Mouse (Mus musculus): ENCODE data around the gene Bcl11b. TPM values are rescaled to one million over a fixed set of nuclear protein-coding genes. Genes with fewer than 3 reads are reported as not detected.
A peak's percentile ranks its signal among the peaks of the same experiment; 100 is the strongest.

Bcl11b gene
- polyA plus RNA-seq (2015; fragmentation: Nextera tagmentation; extraction: Ambion mirVana) = 33.7 and 37.6 TPM in 2 replicates

DNA sequence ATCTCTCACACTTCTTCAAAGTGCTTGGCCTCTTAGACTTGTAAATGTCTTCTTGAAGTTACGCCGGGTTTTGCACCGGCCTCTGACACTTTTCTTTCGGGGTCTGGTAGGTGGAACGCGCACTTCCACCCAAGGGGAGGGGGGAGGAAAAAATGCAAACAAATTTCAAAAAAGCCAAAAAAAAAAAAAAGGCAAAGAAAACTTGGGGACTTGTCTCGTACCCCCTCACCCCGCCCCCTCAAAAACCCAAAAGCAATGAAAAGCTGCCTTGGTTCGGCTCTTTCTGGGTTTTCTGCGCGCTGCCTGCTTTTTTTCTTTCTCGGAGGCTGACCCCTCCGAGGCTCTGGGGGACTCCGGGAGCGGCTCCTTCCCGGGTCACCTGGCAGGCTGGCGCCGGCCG is at the start of gene Bcl11b:
Gene Bcl11b (minus strand): TSS at position 120 of the 400 bp plus-strand sequence.
- Histone ChIP-seq H3K27me3 (replicated peaks) (peaks cover 6% of the 10 kb centered on the region; the same call in 1 of the 2 replicates), H3K27ac (peak within 1 kb of the TSS; percentile 91), H3K9ac (peak within 1 kb of the TSS; percentile 77), H3K9me3 (no peaks in the 10 kb centered on the region), H3K4me3 (peak within 1 kb of the TSS; percentile 86), H3K4me2 (peak within 1 kb of the TSS; percentile 83), H3K36me3 (replicated peaks) (no peaks in the 10 kb centered on the region), H3K4me1 (peaks cover 31% of the 10 kb centered on the region)
- no peak for ATAC-seq (replicated peaks)
- WGBS = under 1% methylated on average over 19 of the region's 19 CpGs

DNA sequence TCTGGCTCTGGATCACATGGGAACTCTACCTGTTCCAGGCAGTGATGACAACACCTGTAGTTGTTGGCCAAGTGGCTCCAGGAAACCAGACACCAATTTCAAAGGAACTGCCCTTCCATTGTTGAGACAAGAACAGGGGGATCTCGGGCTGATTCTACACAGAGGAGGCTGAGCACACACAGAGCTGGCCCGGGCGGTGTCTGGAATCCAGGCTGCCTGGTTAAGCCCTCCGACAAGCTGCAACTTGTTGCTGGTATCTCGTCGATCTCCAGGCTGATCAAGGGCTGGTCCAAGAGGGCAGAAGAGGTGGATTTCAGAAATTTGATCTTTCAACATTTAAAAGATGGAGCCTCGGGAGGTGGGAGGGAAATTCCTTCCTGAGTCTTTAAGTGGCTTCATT is 47.6 kb upstream of the Bcl11b start:
- no peak for ATAC-seq (replicated peaks)
- WGBS = 81% methylated on average over 7 of the region's 7 CpGs
- Histone ChIP-seq H3K27me3 (replicated peaks) (no peaks in the 10 kb centered on the region), H3K9me3 (no peaks in the 10 kb centered on the region), H3K4me3 (no peak overlapping the region), H3K27ac (no peak overlapping the region), H3K4me2 (no peak overlapping the region), H3K4me1 (no peaks in the 10 kb centered on the region), H3K9ac (no peak overlapping the region), H3K36me3 (replicated peaks) (no peaks in the 10 kb centered on the region)

DNA sequence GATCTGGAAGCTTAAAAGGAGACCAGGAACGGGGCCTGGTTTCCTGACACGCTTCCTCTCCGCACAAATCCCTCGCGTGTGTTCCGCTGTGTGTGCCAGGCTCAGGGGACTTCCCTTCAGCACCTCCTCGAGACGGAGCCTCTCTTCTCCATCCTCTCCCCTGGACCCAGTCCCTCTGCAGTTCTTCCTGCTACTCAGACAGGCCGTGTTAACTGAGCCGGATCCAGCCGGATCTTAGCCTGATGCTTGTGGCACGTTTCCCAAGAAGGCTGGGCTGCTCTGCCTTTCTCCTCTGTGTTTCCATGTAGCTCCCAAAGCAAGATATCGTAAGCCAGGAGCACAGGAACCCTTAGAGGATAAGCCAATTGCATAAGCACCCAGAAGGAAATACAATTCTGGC is 46.2 kb upstream of the Bcl11b start:
- WGBS = 81% methylated on average over 13 of the region's 13 CpGs
- no peak overlapping the region for H3K27ac ChIP-seq
- H3K4me1 ChIP-seq = no peaks in the 10 kb centered on the region
- no peak for ATAC-seq (replicated peaks)
- H3K27me3 ChIP-seq (replicated peaks) = no peaks in the 10 kb centered on the region
- H3K36me3 ChIP-seq (replicated peaks) = no peaks in the 10 kb centered on the region
- H3K9ac ChIP-seq = no peak overlapping the region
- no peaks in the 10 kb centered on the region for H3K9me3 ChIP-seq
- no peak overlapping the region for H3K4me3 ChIP-seq
- no peak overlapping the region for H3K4me2 ChIP-seq

DNA sequence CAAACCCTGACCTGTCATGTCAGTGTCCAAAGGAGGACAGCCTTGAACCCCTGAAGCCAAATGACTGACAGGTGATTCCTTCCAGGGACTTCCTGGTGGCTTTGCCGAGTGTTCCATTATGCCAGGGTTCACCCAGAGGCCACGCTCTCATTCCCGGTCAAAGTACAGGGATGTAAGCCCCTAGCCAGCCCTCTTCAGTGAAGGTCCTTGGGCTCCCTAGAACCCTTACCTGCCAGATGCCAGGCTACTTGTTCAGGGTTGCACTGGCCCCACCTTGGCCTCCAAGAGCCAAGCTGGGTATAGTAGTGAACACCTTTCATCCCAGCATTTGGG is 38.8 kb upstream of the Bcl11b start:
- no peaks in the 10 kb centered on the region for H3K9me3 ChIP-seq

DNA sequence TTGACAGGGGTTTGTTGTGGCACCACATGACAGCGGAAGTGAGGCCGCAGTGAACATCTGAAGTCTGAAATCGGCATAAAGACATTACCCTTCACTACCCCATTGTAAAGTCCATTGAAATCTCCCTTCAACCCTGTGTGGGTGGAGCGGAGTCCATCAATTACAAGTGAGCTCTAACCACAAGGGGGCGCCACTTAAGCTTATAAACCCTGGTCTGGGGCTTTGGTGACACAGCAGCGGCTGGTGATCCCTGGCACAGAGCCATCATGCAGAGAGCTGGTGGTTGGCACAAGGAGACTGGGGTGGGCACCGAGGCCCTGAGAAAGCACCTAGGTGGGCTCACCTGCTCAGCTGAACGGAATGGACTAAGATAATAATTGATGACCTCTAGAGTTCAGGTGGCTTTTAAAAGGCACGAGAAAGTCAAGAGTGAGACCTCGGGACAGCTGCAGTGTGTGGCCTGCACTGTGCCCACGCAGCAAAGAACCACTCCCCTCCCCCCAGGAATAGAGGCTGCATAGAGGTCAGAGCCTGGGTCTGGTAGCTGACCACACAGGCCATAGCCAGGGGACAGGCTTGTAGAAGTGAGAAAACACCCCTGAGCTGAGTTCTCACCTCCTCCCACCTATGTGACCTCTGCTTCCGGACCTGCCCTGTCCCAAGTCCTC is 38.3 kb upstream of the Bcl11b start:
- no peak overlapping the region for H3K4me2 ChIP-seq
- H3K27ac ChIP-seq = no peak overlapping the region
- ATAC-seq (replicated peaks) = no peak; the same call in 1 of the 2 replicates
- no peak overlapping the region for H3K4me3 ChIP-seq
- no peaks in the 10 kb centered on the region; the same call in 1 of the 2 replicates for H3K27me3 ChIP-seq (replicated peaks)
- WGBS = 38% methylated on average over 12 of the region's 12 CpGs
- H3K9me3 ChIP-seq = no peaks in the 10 kb centered on the region
- no peak overlapping the region for H3K9ac ChIP-seq
- H3K36me3 ChIP-seq (replicated peaks) = no peaks in the 10 kb centered on the region
- H3K4me1 ChIP-seq = no peaks in the 10 kb centered on the region

More for the DNA sequence above, 38.8 kb upstream of the Bcl11b start:
- Histone ChIP-seq H3K4me1 (no peaks in the 10 kb centered on the region), H3K36me3 (replicated peaks) (no peaks in the 10 kb centered on the region), H3K27me3 (replicated peaks) (no peaks in the 10 kb centered on the region; the same call in 1 of the 2 replicates), H3K4me3 (no peak overlapping the region), H3K9ac (no peak overlapping the region), H3K27ac (no peak overlapping the region), H3K4me2 (no peak overlapping the region)
- no peak for ATAC-seq (replicated peaks)
- WGBS = 83% methylated on average over 3 of the region's 3 CpGs

DNA sequence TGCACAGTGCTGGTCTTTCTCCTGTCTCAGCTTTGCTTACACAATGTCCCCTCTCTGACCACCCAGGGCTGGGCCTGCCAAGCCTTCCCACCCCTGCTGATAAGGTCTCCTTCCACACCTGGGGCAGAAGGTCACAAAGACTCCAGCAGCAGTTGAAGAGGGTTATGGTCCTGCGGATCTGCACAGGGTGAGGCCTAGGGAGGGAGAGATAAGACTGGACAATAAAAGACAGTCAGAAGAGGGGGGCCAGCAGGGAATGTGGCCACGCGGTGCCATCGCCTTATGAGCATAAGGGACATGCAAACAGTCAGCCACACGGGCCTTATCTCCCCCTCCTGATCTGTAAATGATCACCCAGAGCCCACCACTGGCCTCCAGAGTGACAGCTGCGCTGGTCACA is 34.0 kb upstream of the Bcl11b start:
- Histone ChIP-seq H3K27ac (no peak overlapping the region), H3K36me3 (replicated peaks) (no peaks in the 10 kb centered on the region), H3K4me2 (no peak overlapping the region), H3K9me3 (no peaks in the 10 kb centered on the region), H3K27me3 (replicated peaks) (no peaks in the 10 kb centered on the region; the same call in 1 of the 2 replicates), H3K4me3 (no peak overlapping the region), H3K9ac (no peak overlapping the region), H3K4me1 (no peaks in the 10 kb centered on the region)
- 70% methylated on average over 6 of the region's 6 CpGs for WGBS
- ATAC-seq (replicated peaks) = no peak

DNA sequence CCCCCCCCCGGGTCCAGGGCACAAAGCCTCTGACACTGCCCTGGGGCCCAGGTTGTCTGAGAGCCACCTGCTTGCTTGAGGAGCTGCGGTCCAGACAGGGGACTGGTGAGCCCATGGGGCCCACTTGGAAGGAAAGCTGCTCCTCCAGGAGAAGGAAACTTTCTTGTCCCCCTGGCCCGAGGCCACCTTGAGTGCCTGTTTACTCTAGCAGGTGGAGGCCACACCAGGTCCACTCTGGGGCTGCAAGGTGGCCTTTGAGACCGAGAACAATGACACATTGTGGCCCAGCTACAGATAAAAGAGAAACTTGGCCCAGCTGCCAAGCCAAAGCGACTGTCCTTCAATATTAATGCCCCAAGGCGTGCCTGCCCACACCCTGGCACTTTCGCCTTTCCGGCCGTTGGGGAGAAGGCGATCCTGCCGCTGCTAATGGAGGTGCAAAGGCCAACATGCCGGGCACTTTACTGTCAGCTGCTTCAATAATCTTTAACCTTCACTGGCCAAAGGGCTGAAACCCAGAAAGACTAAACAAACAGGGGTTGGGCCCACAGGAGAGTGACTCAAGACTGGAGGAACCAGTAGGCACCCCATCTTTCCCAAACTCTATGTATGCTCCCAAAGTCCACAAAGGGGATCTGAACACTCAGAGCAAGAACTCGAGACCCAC is 32.1 kb upstream of the Bcl11b start:
- H3K9ac ChIP-seq = no peak overlapping the region
- ATAC-seq (replicated peaks) = no peak
- H3K4me2 ChIP-seq = no peak overlapping the region
- no peaks in the 10 kb centered on the region for H3K36me3 ChIP-seq (replicated peaks)
- H3K27ac ChIP-seq = no peak overlapping the region
- no peaks in the 10 kb centered on the region for H3K4me1 ChIP-seq
- WGBS = 84% methylated on average over 13 of the region's 13 CpGs
- no peaks in the 10 kb centered on the region for H3K9me3 ChIP-seq
- no peaks in the 10 kb centered on the region for H3K27me3 ChIP-seq (replicated peaks)
- no peak overlapping the region for H3K4me3 ChIP-seq

DNA sequence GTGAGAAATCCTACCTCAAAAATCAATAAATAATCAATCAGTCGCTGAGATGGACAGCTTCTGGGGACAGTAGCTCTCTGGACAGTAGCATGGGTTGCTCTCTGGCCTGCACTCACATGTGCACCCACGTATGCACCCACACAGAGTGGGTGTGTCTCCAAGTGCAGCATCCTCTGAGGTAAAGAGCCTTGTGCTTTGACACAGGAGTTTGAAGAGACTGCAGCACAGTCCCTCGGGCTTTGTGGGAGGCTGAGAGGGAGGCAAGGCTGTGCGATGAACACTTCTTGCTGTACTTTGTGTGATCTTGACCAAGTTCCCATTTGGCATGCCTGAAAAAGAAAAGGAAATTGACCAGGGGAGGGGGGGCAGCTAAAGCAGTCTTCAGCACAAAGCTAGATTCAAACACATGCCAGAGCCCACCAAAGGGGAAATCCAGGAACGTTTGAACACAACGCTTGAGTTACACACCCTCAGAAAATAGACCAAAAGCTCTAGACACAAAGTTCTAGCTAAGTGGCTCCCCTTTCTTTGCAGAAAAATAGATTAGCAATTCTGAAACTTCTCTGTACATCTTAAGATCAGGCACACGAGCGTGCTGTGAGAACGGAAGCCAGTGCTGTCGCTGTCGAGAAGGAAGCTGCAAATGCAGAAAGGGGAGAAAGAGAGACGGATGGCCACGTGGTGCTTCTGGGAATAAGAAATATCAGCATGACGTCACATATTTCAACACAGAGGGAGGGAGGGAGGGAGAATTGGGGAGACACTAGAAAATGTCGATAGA is 19.6 kb upstream of the Bcl11b start:
- Histone ChIP-seq H3K9ac (no peak overlapping the region), H3K4me1 (no peaks in the 10 kb centered on the region), H3K36me3 (replicated peaks) (no peaks in the 10 kb centered on the region), H3K9me3 (no peaks in the 10 kb centered on the region), H3K4me2 (no peak overlapping the region), H3K4me3 (no peak overlapping the region), H3K27ac (no peak overlapping the region), H3K27me3 (replicated peaks) (no peaks in the 10 kb centered on the region)
- no peak for ATAC-seq (replicated peaks)
- WGBS = 78% methylated on average over 15 of the region's 15 CpGs

DNA sequence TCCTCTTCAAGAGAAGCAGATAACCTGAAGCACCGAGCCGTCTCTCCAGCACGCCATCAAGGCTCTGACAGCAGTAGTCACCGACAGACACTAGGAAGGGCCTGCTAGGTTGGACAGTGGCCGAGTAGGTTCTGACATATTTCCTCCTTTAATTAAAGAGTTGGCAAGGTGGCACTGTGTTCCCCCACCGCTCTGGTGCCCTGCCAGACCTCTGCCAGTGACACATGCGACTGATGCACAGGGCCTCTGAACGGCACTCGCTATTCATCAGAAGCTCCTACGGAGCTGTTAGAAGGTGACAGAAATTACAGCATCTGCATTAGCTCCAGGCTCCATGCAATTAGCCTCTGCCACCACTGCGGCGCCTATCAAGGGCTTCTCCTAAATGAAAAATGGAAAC is 8.6 kb upstream of the Bcl11b start:
- no peak for ATAC-seq (replicated peaks)
- Histone ChIP-seq H3K36me3 (replicated peaks) (no peaks in the 10 kb centered on the region), H3K4me2 (no peak overlapping the region), H3K9ac (no peak overlapping the region), H3K27ac (no peak overlapping the region), H3K4me1 (peaks cover 3% of the 10 kb centered on the region; the same call in 1 of the 2 replicates), H3K9me3 (no peaks in the 10 kb centered on the region), H3K27me3 (replicated peaks) (no peaks in the 10 kb centered on the region; the same call in 1 of the 2 replicates), H3K4me3 (no peak overlapping the region)
- WGBS = 78% methylated on average over 12 of the region's 12 CpGs

DNA sequence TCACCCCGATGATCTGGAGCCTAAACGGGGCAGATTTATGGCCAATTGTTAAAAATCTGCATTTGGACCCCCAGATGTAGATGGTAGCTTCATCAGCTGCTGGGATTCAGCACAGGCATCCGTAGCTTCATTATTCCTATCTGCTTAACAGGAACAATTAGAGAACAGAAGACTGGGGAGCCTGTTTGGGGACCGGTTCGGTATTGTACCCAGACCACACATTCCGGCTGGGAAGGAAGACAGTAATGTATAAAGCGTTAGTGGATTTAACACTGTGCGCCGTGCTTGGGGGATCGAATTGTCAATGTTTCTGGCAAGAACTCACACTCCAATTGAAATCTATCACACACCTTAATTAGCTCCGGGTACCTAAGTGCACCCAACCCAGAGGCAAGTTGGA is 6.9 kb upstream of the Bcl11b start:
- no peak overlapping the region for H3K4me2 ChIP-seq
- WGBS = 77% methylated on average over 11 of the region's 11 CpGs
- no peaks in the 10 kb centered on the region for H3K9me3 ChIP-seq
- no peak for ATAC-seq (replicated peaks)
- H3K4me1 ChIP-seq = peaks cover 17% of the 10 kb centered on the region
- no peak overlapping the region for H3K4me3 ChIP-seq
- no peak overlapping the region for H3K27ac ChIP-seq
- no peaks in the 10 kb centered on the region; the same call in 1 of the 2 replicates for H3K27me3 ChIP-seq (replicated peaks)
- no peak overlapping the region for H3K9ac ChIP-seq
- H3K36me3 ChIP-seq (replicated peaks) = no peaks in the 10 kb centered on the region

DNA sequence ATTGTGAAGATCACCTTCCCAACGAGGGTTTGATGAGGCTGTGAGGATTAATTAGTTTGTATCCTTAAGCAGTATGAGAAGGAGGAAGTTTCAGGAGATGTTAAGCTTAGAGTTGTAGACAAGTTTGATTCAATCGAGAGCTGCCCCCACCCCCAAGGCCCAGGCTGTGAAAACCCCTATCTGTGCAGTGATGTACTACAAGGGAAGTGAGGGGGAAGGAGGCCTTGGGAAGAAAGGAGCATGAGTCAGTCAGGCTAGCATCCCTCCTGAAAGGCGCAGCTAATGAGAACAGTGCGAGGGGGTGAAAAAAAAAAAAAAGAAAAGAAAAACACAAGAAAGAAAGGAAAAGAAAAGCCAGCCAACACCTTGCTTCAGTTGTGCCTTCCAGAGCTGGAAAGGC is 5.8 kb upstream of the Bcl11b start:
- H3K4me3 ChIP-seq = no peak overlapping the region
- H3K36me3 ChIP-seq (replicated peaks) = no peaks in the 10 kb centered on the region
- H3K4me1 ChIP-seq = peaks cover 29% of the 10 kb centered on the region
- no peak overlapping the region for H3K9ac ChIP-seq
- no peak overlapping the region for H3K27ac ChIP-seq
- no peak for ATAC-seq (replicated peaks)
- no peak overlapping the region for H3K4me2 ChIP-seq
- H3K27me3 ChIP-seq (replicated peaks) = peaks cover 6% of the 10 kb centered on the region; the same call in 1 of the 2 replicates
- H3K9me3 ChIP-seq = no peaks in the 10 kb centered on the region
- 24% methylated on average over 4 of the region's 4 CpGs for WGBS

DNA sequence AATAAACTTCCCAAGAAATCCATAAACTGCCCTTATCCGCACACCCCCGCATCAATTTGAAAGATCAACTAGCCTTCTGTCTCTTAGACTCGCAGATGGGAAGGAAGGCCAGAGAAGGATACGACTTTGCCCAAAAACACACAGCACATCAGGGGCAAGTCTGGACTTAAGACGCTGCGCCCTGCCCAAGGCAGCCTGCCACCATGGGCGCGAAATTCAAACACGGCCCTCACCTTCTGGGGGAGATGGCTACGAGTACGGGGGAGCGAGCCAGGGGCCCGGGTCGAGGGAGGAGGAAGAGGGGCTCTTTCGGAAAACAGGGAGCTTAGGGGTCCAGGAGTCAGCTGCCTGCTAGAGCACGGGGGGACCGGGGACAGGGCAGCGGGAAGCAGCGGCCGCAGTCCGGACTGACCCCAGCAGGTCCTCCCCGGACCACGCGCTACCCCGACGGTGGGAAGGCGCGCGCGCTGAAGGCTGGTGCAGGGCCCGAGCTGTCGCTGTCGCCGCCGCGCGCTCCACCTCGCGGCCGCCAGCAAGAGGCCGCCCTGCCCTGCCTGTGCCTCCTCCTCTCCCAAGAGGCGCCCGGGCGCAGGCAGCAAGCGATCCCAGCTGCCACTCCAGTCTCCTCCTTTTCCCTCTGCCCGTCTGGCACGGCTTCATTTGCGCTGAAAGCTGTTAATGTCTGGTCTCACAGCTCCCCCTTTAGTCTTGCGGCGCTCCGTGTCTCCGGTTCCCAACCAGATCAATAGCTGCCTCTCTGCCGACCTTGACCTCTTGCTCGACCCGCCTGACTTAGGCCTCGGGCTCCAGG is 2.6 kb upstream of the Bcl11b start:
- Histone ChIP-seq H3K4me1 (peaks cover 30% of the 10 kb centered on the region), H3K4me3 (peak overlapping the region; percentile 86), H3K27me3 (replicated peaks) (peaks cover 6% of the 10 kb centered on the region; the same call in 1 of the 2 replicates), H3K36me3 (replicated peaks) (no peaks in the 10 kb centered on the region), H3K9me3 (no peaks in the 10 kb centered on the region), H3K4me2 (peak overlapping the region; percentile 83), H3K27ac (peak overlapping the region; percentile 23; the same call in 1 of the 2 replicates), H3K9ac (peak overlapping the region; percentile 29)
- WGBS = 1% methylated on average over 42 of the region's 56 CpGs
- ATAC-seq (replicated peaks) = peak; percentile 75
